Mouse (Mus musculus) heart, embryonic 14.5 days (tissue): ENCODE measurements at regions not wholly inside any gene's neighbourhood (a gene's known extent, or its start where the extent isn't known, plus 50 kb on each side); places are given as distances from the start of the nearest gene placed in this dataset.

Experiments
- ATAC-seq: fragments of 200-750 bp; cut with Nextera tagmentation; 2 replicates; pipeline ENCODE4 v1.8.0; 2017; ENCODE audit warnings: low read depth, moderate TSS enrichment; ENCODE audit not compliant: insufficient number of reproducible peaks, insufficient read depth, low FRiP score
- H3K27ac ChIP-seq, 2 experiments: fragments of 200-500 bp in 1 of 2; fragments of 300-500 bp in 1 of 2; sonication (generic) in 1 of 2; replicated peaks in 1 of 2; 2 replicates each; pipeline ENCODE4 v1.5.1; 2012 to 2014; ENCODE audit warnings: low read depth in 2 of 2, low read length in 2 of 2, control low read depth in 1 of 2, mild to moderate bottlenecking in 1 of 2, mixed read lengths in 1 of 2; ENCODE audit not compliant: control insufficient read depth in 1 of 2, insufficient read depth in 1 of 2
- H3K27me3 ChIP-seq: fragments of 300-500 bp; sonication (generic); 2 replicates; pipeline ENCODE4 v1.6.1; 2014; ENCODE audit warnings: mild to moderate bottlenecking, low read length, control low read depth; ENCODE audit not compliant: control insufficient read depth, insufficient read depth
- H3K36me3 ChIP-seq: fragments of 300-500 bp; sonication (generic); 2 replicates; pipeline ENCODE4 v1.6.1; 2014; ENCODE audit warnings: mild to moderate bottlenecking, control low read depth, low read length, mixed read lengths; ENCODE audit not compliant: control insufficient read depth, insufficient read depth
- H3K4me1 ChIP-seq, 2 experiments: fragments of 200-500 bp in 1 of 2; fragments of 300-500 bp in 1 of 2; sonication (generic) in 1 of 2; 2 replicates each; pipeline ENCODE4 v1.6.1; 2012 to 2014; ENCODE audit warnings: low read length in 2 of 2, control low read depth in 1 of 2, mixed read lengths in 1 of 2; ENCODE audit not compliant: control insufficient read depth in 2 of 2, insufficient read depth in 2 of 2
- H3K4me2 ChIP-seq: fragments of 300-500 bp; sonication (generic); 2 replicates; pipeline ENCODE4 v1.6.1; 2014; ENCODE audit warnings: mild to moderate bottlenecking, low read length
- H3K4me3 ChIP-seq, 2 experiments: fragments of 200-500 bp in 1 of 2; fragments of 300-500 bp in 1 of 2; sonication (generic) in 1 of 2; 2 replicates each; pipeline ENCODE4 v1.5.1; 2012 to 2014; ENCODE audit warnings: low read length in 2 of 2, mild to moderate bottlenecking in 2 of 2, control low read depth in 1 of 2, low read depth in 1 of 2, moderate library complexity in 1 of 2; ENCODE audit not compliant: control insufficient read depth in 1 of 2, insufficient read depth in 1 of 2
- H3K9ac ChIP-seq: fragments of 300-500 bp; sonication (generic); 2 replicates; pipeline ENCODE4 v1.6.1; 2014; ENCODE audit warnings: mild to moderate bottlenecking, low read length
- H3K9me3 ChIP-seq: fragments of 300-500 bp; sonication (generic); 2 replicates; pipeline ENCODE4 v1.6.1; 2016; ENCODE audit warnings: low read length, control low read depth; ENCODE audit not compliant: control insufficient read depth
- WGBS: fragments of 180-500 bp; shearing (Covaris S2); extraction: QIAGEN DNeasy Blood & Tissue Kit; methylation state at CpG from one replicate; pipeline ENCODE4 v1.1.7; 2014; 5-methylcytosine and 5-hydroxymethylcytosine counted together

DNA sequence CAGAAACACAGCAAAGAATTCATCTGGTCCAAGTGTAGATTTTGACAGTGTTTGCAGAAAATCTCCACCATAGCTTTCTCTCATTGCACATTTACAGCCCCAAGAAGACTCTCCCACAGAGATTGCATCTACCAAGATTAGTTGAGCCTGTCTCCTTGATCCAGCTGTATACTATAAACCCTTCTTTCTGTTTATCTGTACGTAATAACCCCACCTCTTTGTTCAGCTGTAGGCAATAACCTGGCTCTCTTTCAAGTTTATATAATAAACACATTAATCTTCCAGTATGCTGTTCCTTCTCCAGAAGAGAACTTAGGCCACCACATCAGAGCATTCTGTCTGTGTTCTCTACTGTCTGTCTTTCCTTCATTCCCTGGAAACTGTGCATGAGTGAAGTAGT is 594.9 kb upstream of the Fam92a start:
- no peaks in the 10 kb centered on the region for H3K9me3 ChIP-seq
- no peak overlapping the region for H3K9ac ChIP-seq
- no peaks in the 10 kb centered on the region for H3K27me3 ChIP-seq
- WGBS, result 89% methylated on average over 1 of the region's 1 CpGs
- H3K4me2 ChIP-seq, result no peak overlapping the region
- no peaks in the 10 kb centered on the region for H3K36me3 ChIP-seq
- no peak for ATAC-seq
- H3K4me1 ChIP-seq, result no peaks in the 10 kb centered on the region
- H3K27ac ChIP-seq, result no peak overlapping the region
- H3K4me3 ChIP-seq, result no peak overlapping the region

DNA sequence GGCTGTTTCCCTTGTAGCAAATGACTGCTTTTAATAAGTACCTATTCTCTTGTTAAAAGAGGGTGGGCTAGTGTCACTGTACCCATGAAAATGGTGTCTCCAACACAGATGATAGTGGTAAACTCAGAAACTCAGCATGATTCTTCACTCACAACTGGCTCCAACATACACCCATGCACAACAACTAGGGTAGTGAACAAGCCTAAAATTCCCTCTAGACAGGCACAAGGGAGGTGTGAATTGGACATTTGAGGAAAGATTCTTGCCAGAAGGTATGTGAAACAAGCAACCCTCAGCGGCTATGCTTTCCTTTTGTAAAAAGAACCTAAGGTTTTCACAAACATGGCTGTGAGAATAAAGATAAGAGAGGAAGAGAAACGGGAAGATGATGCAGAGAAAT is 579.0 kb upstream of the Fam92a start:
- H3K9ac ChIP-seq, result no peak overlapping the region
- no peaks in the 10 kb centered on the region for H3K27me3 ChIP-seq
- WGBS, result 54% methylated on average over 2 of the region's 2 CpGs
- H3K27ac ChIP-seq, result no peak overlapping the region
- no peaks in the 10 kb centered on the region for H3K4me1 ChIP-seq
- H3K4me2 ChIP-seq, result no peak overlapping the region
- no peak for ATAC-seq
- no peaks in the 10 kb centered on the region for H3K36me3 ChIP-seq
- H3K9me3 ChIP-seq, result no peaks in the 10 kb centered on the region
- no peak overlapping the region for H3K4me3 ChIP-seq

DNA sequence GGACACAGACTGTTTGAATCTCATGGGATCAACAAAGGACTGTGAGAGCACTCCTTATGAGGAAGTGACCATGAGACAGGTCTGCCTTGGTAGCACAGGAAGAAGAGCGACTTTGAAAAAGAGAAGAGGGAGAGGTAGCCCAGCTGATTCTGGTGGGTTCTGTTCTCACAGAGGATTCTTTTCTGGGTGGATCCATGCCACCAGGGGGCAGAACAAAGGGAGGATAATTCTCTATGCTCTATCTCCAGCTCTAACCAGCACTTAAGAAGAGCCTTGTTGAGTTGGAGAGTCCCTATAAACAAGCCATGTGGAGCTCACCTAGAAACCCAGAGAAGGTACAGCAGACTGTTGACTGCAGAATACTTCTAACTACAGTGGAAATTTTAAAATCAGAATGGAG is 578.1 kb upstream of the Fam92a start:
- H3K9ac ChIP-seq, result no peak overlapping the region
- no peak overlapping the region for H3K4me2 ChIP-seq
- no peak overlapping the region for H3K27ac ChIP-seq
- no peaks in the 10 kb centered on the region for H3K27me3 ChIP-seq
- no peaks in the 10 kb centered on the region for H3K36me3 ChIP-seq
- H3K4me1 ChIP-seq, result no peaks in the 10 kb centered on the region
- no peak for ATAC-seq
- H3K4me3 ChIP-seq, result no peak overlapping the region
- WGBS, result 86% methylated on average over 1 of the region's 1 CpGs
- H3K9me3 ChIP-seq, result no peaks in the 10 kb centered on the region

DNA sequence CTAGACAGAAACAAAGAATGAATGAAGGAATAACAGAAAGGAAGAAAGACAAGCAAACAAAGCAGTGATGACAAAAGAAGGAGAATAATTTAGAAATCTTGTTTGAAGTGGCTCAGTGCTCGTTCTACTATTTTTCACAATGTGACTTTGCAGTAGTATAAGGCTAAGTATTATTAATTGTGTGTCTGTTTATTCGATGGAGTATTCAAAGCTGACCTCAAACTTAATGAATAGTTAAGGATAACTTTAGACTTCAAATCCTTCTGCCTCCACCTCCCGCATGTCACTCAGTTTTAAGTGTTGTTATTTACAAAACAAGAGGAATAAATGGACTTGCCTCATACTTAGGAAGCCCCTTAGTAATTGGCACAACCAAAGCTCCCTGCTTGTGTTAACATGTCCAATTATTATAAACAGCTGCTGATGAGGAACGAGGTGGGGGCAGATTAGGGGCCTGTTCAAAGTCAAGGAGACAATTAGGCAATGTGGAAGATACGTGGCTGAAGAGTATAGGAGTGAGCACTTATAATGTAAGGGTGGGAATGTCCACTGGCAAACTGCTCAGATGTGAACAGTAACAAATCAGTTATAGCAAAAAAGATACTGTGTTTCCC is 572.0 kb upstream of the Fam92a start:
- H3K4me2 ChIP-seq, result no peak overlapping the region
- no peak overlapping the region for H3K9ac ChIP-seq
- 72% methylated on average over 5 of the region's 5 CpGs for WGBS
- ATAC-seq, result no peak
- H3K36me3 ChIP-seq, result no peaks in the 10 kb centered on the region
- no peaks in the 10 kb centered on the region for H3K9me3 ChIP-seq
- no peaks in the 10 kb centered on the region for H3K27me3 ChIP-seq
- no peaks in the 10 kb centered on the region for H3K4me1 ChIP-seq
- no peak overlapping the region for H3K27ac ChIP-seq
- no peak overlapping the region for H3K4me3 ChIP-seq

DNA sequence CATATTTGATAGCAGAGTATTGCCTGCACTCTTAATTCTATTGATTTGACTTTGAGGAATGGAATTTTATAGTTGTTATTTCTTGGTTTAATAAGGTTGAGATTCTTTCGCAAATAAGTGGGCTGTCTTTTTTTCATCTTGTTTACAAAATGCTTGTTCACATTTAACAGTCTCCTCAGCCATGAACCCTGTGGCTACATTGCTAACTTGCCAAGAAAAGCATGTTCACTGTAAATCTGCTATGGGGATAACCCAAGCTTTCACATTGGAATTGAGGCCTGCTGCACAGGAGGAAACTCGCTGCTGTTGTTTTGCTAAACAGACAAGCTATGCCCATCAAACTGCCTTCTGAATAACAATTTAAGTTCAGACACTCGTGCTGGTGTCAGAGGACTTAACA is 564.6 kb upstream of the Fam92a start:
- H3K4me3 ChIP-seq, result no peak overlapping the region
- H3K36me3 ChIP-seq, result no peaks in the 10 kb centered on the region
- no peak overlapping the region for H3K9ac ChIP-seq
- H3K4me1 ChIP-seq, result no peaks in the 10 kb centered on the region
- H3K27me3 ChIP-seq, result no peaks in the 10 kb centered on the region
- 66% methylated on average over 3 of the region's 3 CpGs for WGBS
- ATAC-seq, result no peak
- no peak overlapping the region for H3K27ac ChIP-seq
- H3K9me3 ChIP-seq, result no peaks in the 10 kb centered on the region
- no peak overlapping the region for H3K4me2 ChIP-seq

DNA sequence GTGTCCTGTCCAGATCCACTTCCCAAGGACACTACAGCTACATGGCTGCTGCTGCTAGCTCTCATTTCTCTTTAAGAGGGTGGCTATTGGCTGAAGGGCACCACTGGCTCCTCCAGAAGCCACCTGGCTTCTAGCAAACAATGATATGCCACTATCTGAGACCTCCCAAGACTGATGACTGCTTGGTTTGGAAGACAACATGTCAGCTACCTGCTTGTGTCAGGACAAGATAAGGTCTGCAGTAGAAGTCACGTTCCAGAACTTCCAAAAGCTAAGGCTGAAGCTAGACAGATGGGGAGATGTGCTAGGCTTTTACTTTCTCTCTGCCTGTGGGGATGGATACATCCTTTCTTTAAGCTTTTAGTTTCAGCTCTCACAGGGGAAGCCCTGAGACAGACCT is 528.4 kb upstream of the Fam92a start:
- no peaks in the 10 kb centered on the region for H3K9me3 ChIP-seq
- H3K9ac ChIP-seq, result no peak overlapping the region
- H3K4me2 ChIP-seq, result no peak overlapping the region
- no peaks in the 10 kb centered on the region for H3K36me3 ChIP-seq
- WGBS, result 45% methylated on average over 1 of the region's 1 CpGs
- H3K27me3 ChIP-seq, result no peaks in the 10 kb centered on the region
- no peak overlapping the region for H3K4me3 ChIP-seq
- H3K4me1 ChIP-seq, result no peaks in the 10 kb centered on the region
- no peak for ATAC-seq
- no peak overlapping the region for H3K27ac ChIP-seq

DNA sequence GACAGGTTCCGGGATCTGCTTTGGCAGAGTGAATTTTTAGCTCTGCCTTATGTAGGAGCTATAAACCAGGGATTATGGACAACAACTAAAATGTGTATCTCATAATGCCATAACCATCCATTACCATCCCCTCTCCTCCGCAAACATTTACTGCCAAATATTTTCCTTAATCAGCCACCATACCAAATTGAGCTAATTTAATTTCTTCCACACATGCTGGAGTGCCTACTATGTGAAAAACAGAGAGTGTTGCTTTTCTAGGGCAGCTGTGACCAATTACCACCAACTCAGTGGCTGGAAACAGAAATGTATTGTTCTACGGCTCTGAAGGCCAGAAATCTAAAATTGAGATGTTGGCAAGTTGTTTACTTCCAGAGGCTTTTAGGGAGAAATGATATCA is 506.0 kb upstream of the Fam92a start:
- WGBS, result 88% methylated on average over 3 of the region's 3 CpGs
- H3K9me3 ChIP-seq, result no peaks in the 10 kb centered on the region
- no peak overlapping the region for H3K4me3 ChIP-seq
- H3K27ac ChIP-seq, result no peak overlapping the region
- H3K27me3 ChIP-seq, result no peaks in the 10 kb centered on the region
- no peaks in the 10 kb centered on the region for H3K36me3 ChIP-seq
- no peaks in the 10 kb centered on the region for H3K4me1 ChIP-seq
- no peak for ATAC-seq
- no peak overlapping the region for H3K9ac ChIP-seq
- no peak overlapping the region for H3K4me2 ChIP-seq

DNA sequence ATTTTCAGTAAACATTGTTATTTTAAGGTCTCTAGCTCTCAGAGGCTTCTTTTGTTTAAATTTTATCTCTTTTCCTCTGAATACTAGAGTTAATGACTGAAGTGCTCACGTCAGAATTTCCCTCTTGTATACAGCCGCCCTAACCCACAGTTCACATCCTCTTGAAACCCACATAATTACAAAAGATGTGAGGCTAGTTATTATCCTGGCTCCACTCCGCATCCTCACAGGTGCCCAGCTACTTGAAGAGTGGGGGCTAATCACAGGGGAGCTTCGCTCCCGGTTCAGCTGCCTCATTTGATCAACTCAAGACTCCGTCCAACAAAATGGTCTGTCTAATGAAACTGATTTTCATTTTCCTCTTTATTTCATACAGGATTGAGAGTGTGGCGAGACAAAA is 499.6 kb upstream of the Fam92a start:
- Histone ChIP-seq H3K9me3 (no peaks in the 10 kb centered on the region), H3K27me3 (no peaks in the 10 kb centered on the region), H3K4me3 (no peak overlapping the region), H3K4me1 (no peaks in the 10 kb centered on the region), H3K27ac (no peak overlapping the region), H3K36me3 (no peaks in the 10 kb centered on the region), H3K9ac (no peak overlapping the region), H3K4me2 (no peak overlapping the region)
- 75% methylated on average over 7 of the region's 7 CpGs for WGBS
- no peak for ATAC-seq
